Comparison of ENCODE assay signal across 9 mouse cellular contexts in genomic region chr9:30942512-30943313, GRCm38 (mm10). TPM values are rescaled to one million over a fixed set of nuclear protein-coding genes. Genes with fewer than 3 reads are reported as not detected.
A peak's percentile ranks its signal among the peaks of the same experiment; 100 is the strongest.
DNase-seq lines count a peak whose midpoint lies in the region; ATAC-seq and TF ChIP-seq lines count a peak whose summit lies in the region.
"Had no signal": no experiment of that assay in that cellular context is flagged by ENCODE, and none has a peak within 500 bp of the region (broad histone marks: within the 10 kb centered on the region; RNA-seq: fewer than 3 reads in every experiment).

TSS of gene Adamts8 (plus strand) at chr9:30942562.

- intact Hi-C loops in heart, postnatal 25 days (cut with DNase I) = no loop called here

- TF ChIP-seq POLR2A in limb, embryonic 14.5 days (IDR thresholded peaks at IDR 0.05; ENCODE audit: borderline replicate concordance, extremely low read depth, insufficient read depth, insufficient read length) = no peak

- H3K9me3 ChIP-seq in forebrain, embryonic 14.5 days (replicated peaks; ENCODE audit: control insufficient read depth, low read length) = no peaks in the 10 kb centered on the region
- no peaks in the 10 kb centered on the region for H3K9me3 ChIP-seq in hindbrain, embryonic 15.5 days
- no peaks in the 10 kb centered on the region for H3K9me3 ChIP-seq in limb, embryonic 14.5 days (ENCODE audit: control insufficient read depth, low read length)
- H3K9me3 ChIP-seq in neural tube, embryonic 14.5 days (ENCODE audit: control insufficient read depth, low read length) = no peaks in the 10 kb centered on the region
- H3K9me3 ChIP-seq: G1E had no signal

- DNase-seq in heart, adult 11 months = peak; percentile 92
- no peak for DNase-seq in heart, postnatal 25 days (ENCODE audit: low spot score)
- peak; percentile 36 for DNase-seq in WW6 (ENCODE audit: low read depth, low spot score)
- peak; percentile 80 for DNase-seq in forebrain, embryonic 14.5 days (ENCODE audit: low spot score)
- no peak for DNase-seq in limb, embryonic 14.5 days (ENCODE audit: low spot score)
- DNase-seq in T-cell, adult 2 months (ENCODE audit: low spot score) = no peak

- peak; percentile 87 for ATAC-seq in forebrain, embryonic 14.5 days
- peak; percentile 83 for ATAC-seq in hindbrain, embryonic 15.5 days (ENCODE audit: low FRiP score, low read depth)
- peak; percentile 69 for ATAC-seq in limb, embryonic 14.5 days (ENCODE audit: low FRiP score, low read depth)
- peak; percentile 89 for ATAC-seq in neural tube, embryonic 14.5 days (ENCODE audit: low read depth)

- no peaks in the 10 kb centered on the region for H3K36me3 ChIP-seq in forebrain, embryonic 14.5 days (ENCODE audit: control insufficient read depth, insufficient read depth, low read length)
- H3K36me3 ChIP-seq in hindbrain, embryonic 15.5 days = no peaks in the 10 kb centered on the region
- H3K36me3 ChIP-seq in limb, embryonic 14.5 days (ENCODE audit: control insufficient read depth, insufficient read depth, low read length) = no peaks in the 10 kb centered on the region
- no peaks in the 10 kb centered on the region for H3K36me3 ChIP-seq in neural tube, embryonic 14.5 days (ENCODE audit: control insufficient read depth, insufficient read depth, low read length)
- H3K36me3 ChIP-seq: G1E had no signal

- H3K4me1 ChIP-seq in forebrain, embryonic 14.5 days (ENCODE audit: control insufficient read depth, insufficient read depth, low read length) = 0 out of 2 replicates have a peak, but pooled peaks cover 3% of the 10 kb centered on the region
- peaks cover 21% of the 10 kb centered on the region for H3K4me1 ChIP-seq in hindbrain, embryonic 15.5 days (replicated peaks)
- peaks cover 3% of the 10 kb centered on the region; the same call in 1 of the 2 replicates for H3K4me1 ChIP-seq in limb, embryonic 14.5 days (ENCODE audit: control insufficient read depth, insufficient read depth, low read length)
- no peaks in the 10 kb centered on the region for H3K4me1 ChIP-seq in neural tube, embryonic 14.5 days (ENCODE audit: control insufficient read depth, insufficient read depth, low read length)

- H3K27ac ChIP-seq in forebrain, embryonic 14.5 days (ENCODE audit: low read depth, low read length) = no peak within 1 kb of the TSS
- H3K27ac ChIP-seq in hindbrain, embryonic 15.5 days (replicated peaks) = peak within 1 kb of the TSS; percentile 60; the same call in 1 of the 2 replicates
- H3K27ac ChIP-seq in limb, embryonic 14.5 days (replicated peaks; ENCODE audit: low read depth, low read length) = no peak within 1 kb of the TSS
- peak within 1 kb of the TSS; percentile 35; the same call in 1 of the 2 replicates for H3K27ac ChIP-seq in neural tube, embryonic 14.5 days (ENCODE audit: low read depth, low read length)

- under 1% methylated on average over 85 of the region's 96 CpGs for WGBS in forebrain, embryonic 14.5 days
- WGBS in hindbrain, embryonic 15.5 days = under 1% methylated on average over 85 of the region's 96 CpGs
- whole genome bisulfite sequencing in limb, embryonic 14.5 days = under 1% methylated on average over 88 of the region's 96 CpGs
- under 1% methylated on average over 87 of the region's 96 CpGs for WGBS in neural tube, embryonic 14.5 days

- H3K4me3 ChIP-seq in forebrain, embryonic 14.5 days (ENCODE audit: low read depth, low read length) = peak within 1 kb of the TSS; percentile 64
- peak within 1 kb of the TSS; percentile 70 for H3K4me3 ChIP-seq in hindbrain, embryonic 15.5 days
- peak within 1 kb of the TSS; percentile 61 for H3K4me3 ChIP-seq in limb, embryonic 14.5 days (replicated peaks; ENCODE audit: low read length)
- peak within 1 kb of the TSS; percentile 67 for H3K4me3 ChIP-seq in neural tube, embryonic 14.5 days (ENCODE audit: low read depth, low read length)

- peak within 1 kb of the TSS; percentile 99 for H3K4me2 ChIP-seq in forebrain, embryonic 14.5 days (ENCODE audit: low read length)
- peak within 1 kb of the TSS; percentile 99 for H3K4me2 ChIP-seq in hindbrain, embryonic 15.5 days
- H3K4me2 ChIP-seq in limb, embryonic 14.5 days (replicated peaks; ENCODE audit: low read depth, low read length, severe bottlenecking) = peak within 1 kb of the TSS; percentile 100
- peak within 1 kb of the TSS; percentile 98 for H3K4me2 ChIP-seq in neural tube, embryonic 14.5 days (ENCODE audit: low read depth, low read length)

- peaks cover 34% of the 10 kb centered on the region for H3K27me3 ChIP-seq in forebrain, embryonic 14.5 days (replicated peaks; ENCODE audit: control insufficient read depth, insufficient read depth, low read length)
- H3K27me3 ChIP-seq in hindbrain, embryonic 15.5 days = peaks cover 38% of the 10 kb centered on the region
- H3K27me3 ChIP-seq in limb, embryonic 14.5 days (ENCODE audit: control insufficient read depth, insufficient read depth, low read length) = peaks cover 56% of the 10 kb centered on the region
- H3K27me3 ChIP-seq in neural tube, embryonic 14.5 days (ENCODE audit: control insufficient read depth, insufficient read depth, low read length) = peaks cover 28% of the 10 kb centered on the region

- peak within 1 kb of the TSS; percentile 73 for H3K9ac ChIP-seq in forebrain, embryonic 14.5 days (ENCODE audit: low read length)
- H3K9ac ChIP-seq in hindbrain, embryonic 15.5 days = peak within 1 kb of the TSS; percentile 60
- H3K9ac ChIP-seq in limb, embryonic 14.5 days (ENCODE audit: low read depth, low read length, severe bottlenecking) = peak within 1 kb of the TSS; percentile 61
- H3K9ac ChIP-seq in neural tube, embryonic 14.5 days (replicated peaks; ENCODE audit: low read depth, low read length) = peak within 1 kb of the TSS; percentile 65

RNA-seq across cellular contexts. Expression of gene Adamts8, which starts in this region (rescaled TPM):
- total RNA-seq in heart, postnatal 25 days (2021) = 1 to 10 TPM; 3.7 to 6.0 TPM
- polyA plus RNA-seq in forebrain, embryonic 14.5 days (2014; fragmentation: Nextera tagmentation; extraction: Ambion mirVana) = 0.72 and 0.95 TPM in 2 replicates
- polyA plus RNA-seq in hindbrain, embryonic 15.5 days (2015; fragmentation: Nextera tagmentation; extraction: Ambion mirVana) = 2.0 and 2.3 TPM in 2 replicates
- polyA plus RNA-seq in limb, embryonic 14.5 days (2012; rRNA removed) = 4.2 and 4.4 TPM in 2 replicates
- polyA plus RNA-seq in limb, embryonic 14.5 days (2014; fragmentation: Nextera tagmentation; extraction: Ambion mirVana) = 4.4 and 5.0 TPM in 2 replicates
- 1.2 and 1.9 TPM in 2 replicates for polyA plus RNA-seq in neural tube, embryonic 14.5 days (2014; fragmentation: Nextera tagmentation; extraction: Ambion mirVana)
- total RNA-seq: G1E had no signal
- polyA plus RNA-seq: G1E had no signal

Comparison
In these comparisons a context has a peak if more than half of its experiments do, and no peak if none do; other contexts are left out.
1. DNase-seq: peak in heart, adult 11 months (single experiment) and WW6 (single experiment); none in heart, postnatal 25 days (single experiment), limb, embryonic 14.5 days (single experiment) and T-cell, adult 2 months (single experiment).
2. Peak in DNase-seq, ATAC-seq, H3K4me3 ChIP-seq, H3K9ac ChIP-seq and H3K4me2 ChIP-seq in forebrain, embryonic 14.5 days; RNA of the gene not detected or under 1 TPM.
3. H3K27ac ChIP-seq: peak in hindbrain, embryonic 15.5 days (single experiment) and neural tube, embryonic 14.5 days (single experiment); none in forebrain, embryonic 14.5 days (single experiment) and limb, embryonic 14.5 days (single experiment).
4. Peak in every context shown above with its lines, with median percentiles within 50 percentile points of each other: ATAC-seq, H3K4me2 ChIP-seq, H3K4me3 ChIP-seq and H3K9ac ChIP-seq.